In genomic region chr2:35729077-35730065, GRCm38 (mm10) we compare ENCODE assay signal across 1 mouse cellular context.
TF ChIP-seq lines count a peak whose summit lies in the region.

No protein-coding gene starts in this region.

TF ChIP-seq in CH12.LX, 34 proteins besides CTCF, POLR2A, EP300 and RAD21 (continued from another document):
- TF ChIP-seq POLR2AphosphoS2 (IDR thresholded peaks at IDR 0.05; ENCODE audit: low read depth, low read length) = no peak
- TF ChIP-seq TCF12 (IDR thresholded peaks at IDR 0.05; ENCODE audit: low read depth, low read length) = 0 out of 2 replicates have a peak, but pooled peaks have one; percentile 54
- TF ChIP-seq CHD1 (IDR thresholded peaks at IDR 0.05; ENCODE audit: low read depth, low read length) = no peak
- no peak for TF ChIP-seq PAX5 (IDR thresholded peaks at IDR 0.05; ENCODE audit: low read length)
